Mouse (Mus musculus) E14TG2a.4 (cell line): ENCODE results near the gene Ppan.

ENCODE experiments used
- CTCF ChIP-seq: conservative IDR thresholded peaks from 2 replicates; pipeline ENCODE4 v1.5.1; 2014; ENCODE audit warnings: low read length
- POU5F1 ChIP-seq: IDR thresholded peaks from 2 replicates; pipeline ENCODE4 v1.6.1; 2014; ENCODE audit warnings: low read length, borderline replicate concordance

DNA sequence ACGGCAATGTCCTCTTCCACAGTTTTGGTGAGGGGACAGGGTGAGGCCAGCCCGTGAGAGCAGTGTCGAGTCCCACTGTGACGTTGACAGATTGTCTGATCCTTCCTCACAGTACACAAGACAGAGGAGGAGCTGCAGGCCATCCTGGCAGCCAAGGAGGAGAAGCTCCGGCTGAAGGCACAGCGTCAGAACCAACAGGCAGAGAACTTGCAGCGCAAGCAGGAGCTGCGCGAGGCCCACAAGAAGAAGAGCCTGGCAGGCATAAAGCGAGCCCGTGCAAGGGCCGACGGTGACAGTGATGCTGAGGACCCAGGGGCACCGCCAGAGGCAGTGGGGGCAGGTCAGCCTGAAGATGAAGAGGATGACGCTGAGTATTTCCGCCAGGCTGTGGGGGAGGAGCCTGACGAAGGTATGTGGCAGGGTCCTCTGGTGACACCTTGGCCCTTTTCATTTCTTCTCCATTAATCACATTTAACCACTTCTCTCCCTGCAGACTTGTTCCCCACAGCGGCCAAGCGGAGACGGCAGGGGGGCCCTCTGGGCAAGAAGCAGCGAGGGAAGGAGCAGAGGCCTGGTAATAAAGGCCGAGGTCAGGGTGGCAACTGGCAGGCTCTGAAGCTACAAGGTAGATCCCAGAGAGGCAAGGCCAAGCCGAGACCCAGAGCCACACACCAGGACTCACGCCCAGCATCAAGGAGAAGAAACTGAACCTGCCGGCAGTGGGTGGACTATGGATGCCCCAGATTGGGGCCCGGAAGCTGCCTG is 3.5 kb downstream of the Ppan start:
- TF ChIP-seq CTCF (no peak), POU5F1 (no peak)
